In genomic region chr16:34331630-34332029, GRCm38 (mm10) we compare ENCODE assay signal across 13 mouse cellular contexts.
A peak's percentile ranks its signal among the peaks of the same experiment; 100 is the strongest.
DNase-seq lines count a peak whose midpoint lies in the region; ATAC-seq and TF ChIP-seq lines count a peak whose summit lies in the region.
"Had no signal": no experiment of that assay in that cellular context is flagged by ENCODE, and none has a peak within 500 bp of the region (broad histone marks: within the 10 kb centered on the region; RNA-seq: fewer than 3 reads in every experiment).

No protein-coding gene starts in this region.

- ATAC-seq in stomach, embryonic 14.5 days (ENCODE audit: insufficient number of reproducible peaks, insufficient read depth, low FRiP score, low read depth): peak; percentile 42; the same call in 1 of the 2 replicates
- ATAC-seq in CD4-positive, CD25-positive, alpha-beta regulatory T cell, adult 4 months: no peak

- 58% methylated on average over 5 of the region's 5 CpGs for WGBS in lung, adult 2 months
- WGBS in stomach, embryonic 14.5 days: 69% methylated on average over 5 of the region's 5 CpGs

- no peak overlapping the region for H3K4me3 ChIP-seq in lung, adult 2 months (replicated peaks; ENCODE audit: extremely low read depth, low read depth, low read length)
- H3K4me3 ChIP-seq in stomach, embryonic 14.5 days (ENCODE audit: low read depth, low read length): no peak overlapping the region
- H3K4me3 ChIP-seq: forebrain, embryonic 10.5 days; liver, embryonic 13.5 days had no signal

- intact Hi-C loops in heart, postnatal 25 days (cut with DNase I): no loop called here

- DNase-seq in lung, adult 18-20 months: peak; percentile 13 to 53
- no peak for DNase-seq in lung, adult 2 months
- peak; percentile 98 for DNase-seq in heart, adult 11 months
- peak; percentile 57 for DNase-seq in heart, postnatal 25 days (ENCODE audit: low spot score)
- no peak for DNase-seq in adrenal gland, adult 2 months
- DNase-seq: adrenal gland, postnatal 10 days; cerebellum, adult 8-10 months; gastrocnemius, postnatal 14 days; kidney, adult 8-10 months; liver, embryonic 13.5 days had no signal

- 0 out of 2 replicates have a peak, but pooled peaks cover 3% of the 10 kb centered on the region for H3K4me1 ChIP-seq in lung, adult 2 months (ENCODE audit: control insufficient read depth, insufficient read depth, low read length)
- peaks cover 16% of the 10 kb centered on the region for H3K4me1 ChIP-seq in stomach, embryonic 14.5 days (ENCODE audit: control insufficient read depth, insufficient read depth, low read length)

- no peak overlapping the region for H3K27ac ChIP-seq in stomach, embryonic 14.5 days (ENCODE audit: low read length)
- H3K27ac ChIP-seq: liver, embryonic 13.5 days had no signal

- no peaks in the 10 kb centered on the region for H3K27me3 ChIP-seq in stomach, embryonic 14.5 days (ENCODE audit: control insufficient read depth, insufficient read depth, low read length)
- H3K27me3 ChIP-seq: liver, embryonic 13.5 days had no signal

- TF ChIP-seq CTCF in lung, adult 2 months (IDR thresholded peaks at IDR 0.05; ENCODE audit: insufficient read depth, low read length): no peak

- H3K4me2 ChIP-seq in stomach, embryonic 14.5 days (replicated peaks; ENCODE audit: low read depth, low read length): no peak overlapping the region
- H3K4me2 ChIP-seq: liver, embryonic 13.5 days had no signal

- no peak for TF ChIP-seq POLR2A in lung, adult 2 months (IDR thresholded peaks at IDR 0.05; ENCODE audit: borderline replicate concordance, extremely low read depth, low read depth, low read length)

- H3K9me3 ChIP-seq in stomach, embryonic 14.5 days (ENCODE audit: control insufficient read depth, low read depth, low read length): no peaks in the 10 kb centered on the region
- H3K9me3 ChIP-seq: forebrain, embryonic 10.5 days; liver, embryonic 13.5 days had no signal

- no peak overlapping the region for H3K9ac ChIP-seq in stomach, embryonic 14.5 days (replicated peaks; ENCODE audit: low read depth, low read length)
- H3K9ac ChIP-seq: liver, embryonic 13.5 days had no signal

- no peaks in the 10 kb centered on the region for H3K36me3 ChIP-seq in stomach, embryonic 14.5 days (ENCODE audit: control insufficient read depth, insufficient read depth, low read length)
- H3K36me3 ChIP-seq: liver, embryonic 13.5 days had no signal

Comparison
In these comparisons a context has a peak if more than half of its experiments do, and no peak if none do; other contexts are left out.
1. DNase-seq: peak in lung, adult 18-20 months (2 of 2), heart, adult 11 months (single experiment) and heart, postnatal 25 days (single experiment); none in lung, adult 2 months (single experiment) and adrenal gland, adult 2 months (single experiment).